Mouse (Mus musculus) testis, adult 2 months (tissue): Measurements from ENCODE around the gene Lsmem1.

Source experiments
- CTCF ChIP-seq: fragments of 200-500 bp; IDR thresholded peaks from 2 replicates; pipeline ENCODE4 v1.5.1; 2012; ENCODE audit warnings: low read depth, mild to moderate bottlenecking, inconsistent platforms, low read length, moderate library complexity; ENCODE audit not compliant: control insufficient read depth, insufficient read depth, insufficient replicate concordance
- POLR2A ChIP-seq: fragments of 200-500 bp; IDR thresholded peaks from 2 replicates; pipeline ENCODE4 v1.6.1; 2012; ENCODE audit warnings: low read depth, mild to moderate bottlenecking, inconsistent platforms, low read length, moderate library complexity; ENCODE audit not compliant: control insufficient read depth

DNA sequence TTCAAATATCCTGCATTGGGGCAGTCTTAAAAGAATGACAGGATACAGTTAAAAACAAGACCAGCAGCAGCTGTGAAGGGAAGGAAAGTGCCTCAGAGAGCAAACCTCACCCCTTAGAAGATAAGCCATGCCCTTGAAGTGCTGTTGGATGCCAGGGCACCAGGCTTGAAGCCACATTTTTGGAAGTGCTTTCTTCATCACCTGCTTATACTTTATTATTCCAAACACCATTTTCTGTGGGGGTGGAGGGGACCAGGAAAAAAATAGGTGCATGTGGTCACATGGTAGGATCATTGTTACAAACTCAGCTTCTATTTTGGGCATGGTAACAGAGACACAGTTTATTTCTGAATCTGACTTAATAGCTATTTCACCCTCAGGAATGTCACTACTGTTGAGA is 1.8 kb downstream of the Lsmem1 start:
- TF ChIP-seq POLR2A = no peak
- TF ChIP-seq CTCF = no peak
